In genomic region chr11:76028072-76028465, GRCm38 (mm10) we compare ENCODE assay signal across 8 mouse cellular contexts. TPM values are rescaled to one million over a fixed set of nuclear protein-coding genes. Genes with fewer than 3 reads are reported as not detected.
DNase-seq lines count a peak whose midpoint lies in the region; ATAC-seq lines count a peak whose summit lies in the region.

No protein-coding gene starts in this region.

- peak; percentile 33 for DNase-seq in cerebellum, adult 8-10 months
- DNase-seq in cerebellum, postnatal 14 days = no peak
- peak; percentile 20 for DNase-seq in CD4-positive helper T cell, adult 2 months (ENCODE audit: low read depth, low spot score)
- peak; percentile 64 for DNase-seq in embryonic facial prominence, embryonic 14.5 days (ENCODE audit: low spot score)
- DNase-seq in thymus, postnatal 4 days = no peak
- no peak for DNase-seq in T-cell, adult 2 months (ENCODE audit: low spot score)

- H3K4me3 ChIP-seq in embryonic facial prominence, embryonic 14.5 days (ENCODE audit: low read depth, low read length) = peak overlapping the region; percentile 84
- H3K4me3 ChIP-seq in intestine, embryonic 16.5 days (ENCODE audit: low read length) = peak overlapping the region; percentile 92
- peak overlapping the region; percentile 63 for H3K4me3 ChIP-seq in midbrain, embryonic 15.5 days

- H3K27me3 ChIP-seq in embryonic facial prominence, embryonic 14.5 days (replicated peaks; ENCODE audit: control insufficient read depth, insufficient read depth, low read length) = no peaks in the 10 kb centered on the region
- no peaks in the 10 kb centered on the region for H3K27me3 ChIP-seq in intestine, embryonic 16.5 days (replicated peaks; ENCODE audit: control insufficient read depth, insufficient read depth, low read length)
- H3K27me3 ChIP-seq in midbrain, embryonic 15.5 days (replicated peaks) = peaks cover 8% of the 10 kb centered on the region; the same call in 1 of the 2 replicates

- H3K4me1 ChIP-seq in embryonic facial prominence, embryonic 14.5 days (ENCODE audit: control insufficient read depth, insufficient read depth, low read length) = peaks cover 17% of the 10 kb centered on the region
- H3K4me1 ChIP-seq in intestine, embryonic 16.5 days (ENCODE audit: control insufficient read depth, insufficient read depth, low read length) = peaks cover 25% of the 10 kb centered on the region
- peaks cover 15% of the 10 kb centered on the region for H3K4me1 ChIP-seq in midbrain, embryonic 15.5 days

- H3K4me2 ChIP-seq in embryonic facial prominence, embryonic 14.5 days (ENCODE audit: low read depth, low read length) = peak overlapping the region; percentile 89
- peak overlapping the region; percentile 86 for H3K4me2 ChIP-seq in intestine, embryonic 16.5 days (ENCODE audit: low read depth, low read length)
- H3K4me2 ChIP-seq in midbrain, embryonic 15.5 days = peak overlapping the region; percentile 93

- peak; percentile 17 for ATAC-seq in embryonic facial prominence, embryonic 14.5 days (ENCODE audit: low read depth)
- ATAC-seq in intestine, embryonic 16.5 days = peak; percentile 50
- peak; percentile 62; the same call in 1 of the 2 replicates for ATAC-seq in midbrain, embryonic 15.5 days (replicated peaks)

- no peaks in the 10 kb centered on the region for H3K9me3 ChIP-seq in embryonic facial prominence, embryonic 14.5 days (ENCODE audit: control insufficient read depth, low read length)
- H3K9me3 ChIP-seq in intestine, embryonic 16.5 days (ENCODE audit: control insufficient read depth, low read length) = no peaks in the 10 kb centered on the region
- H3K9me3 ChIP-seq in midbrain, embryonic 15.5 days = no peaks in the 10 kb centered on the region

- WGBS in embryonic facial prominence, embryonic 14.5 days = under 1% methylated on average over 9 of the region's 14 CpGs
- WGBS in intestine, embryonic 16.5 days = 7% methylated on average over 11 of the region's 14 CpGs
- WGBS in midbrain, embryonic 15.5 days = 2% methylated on average over 11 of the region's 14 CpGs

- H3K27ac ChIP-seq in embryonic facial prominence, embryonic 14.5 days (replicated peaks; ENCODE audit: low read depth, low read length) = peak overlapping the region; percentile 77
- H3K27ac ChIP-seq in intestine, embryonic 16.5 days (ENCODE audit: low read length) = peak overlapping the region; percentile 87
- H3K27ac ChIP-seq in midbrain, embryonic 15.5 days = no peak overlapping the region

- H3K9ac ChIP-seq in embryonic facial prominence, embryonic 14.5 days (ENCODE audit: low read depth, low read length) = peak overlapping the region; percentile 85
- H3K9ac ChIP-seq in intestine, embryonic 16.5 days (ENCODE audit: low read depth, low read length) = peak overlapping the region; percentile 95
- H3K9ac ChIP-seq in midbrain, embryonic 15.5 days = peak overlapping the region; percentile 41

- H3K36me3 ChIP-seq in embryonic facial prominence, embryonic 14.5 days (ENCODE audit: control insufficient read depth, insufficient read depth, low read length) = 0 out of 2 replicates have a peak, but pooled peaks cover 11% of the 10 kb centered on the region
- H3K36me3 ChIP-seq in intestine, embryonic 16.5 days (ENCODE audit: control insufficient read depth, insufficient read depth, low read length) = no peaks in the 10 kb centered on the region
- H3K36me3 ChIP-seq in midbrain, embryonic 15.5 days (replicated peaks) = no peaks in the 10 kb centered on the region

RNA-seq across cellular contexts. Expression of gene Rflnb, which starts 0.5 kb away (rescaled TPM):
- polyA plus RNA-seq in embryonic facial prominence, embryonic 14.5 days (2014; fragmentation: Nextera tagmentation; extraction: Ambion mirVana) = 45.3 and 45.6 TPM in 2 replicates
- polyA plus RNA-seq in intestine, embryonic 16.5 days (2015; fragmentation: Nextera tagmentation; extraction: Ambion mirVana) = 43.3 and 48.8 TPM in 2 replicates
- polyA plus RNA-seq in midbrain, embryonic 15.5 days (2015; fragmentation: Nextera tagmentation; extraction: Ambion mirVana) = 10.9 and 11.3 TPM in 2 replicates

RNA-seq across cellular contexts. Expression of gene 1700016K19Rik, which starts 28.4 kb away (rescaled TPM):
- polyA plus RNA-seq in embryonic facial prominence, embryonic 14.5 days (2014; fragmentation: Nextera tagmentation; extraction: Ambion mirVana) = 2.0 and 7.3 TPM in 2 replicates
- 2.1 and 2.6 TPM in 2 replicates for polyA plus RNA-seq in intestine, embryonic 16.5 days (2015; fragmentation: Nextera tagmentation; extraction: Ambion mirVana)
- 4.8 and 5.5 TPM in 2 replicates for polyA plus RNA-seq in midbrain, embryonic 15.5 days (2015; fragmentation: Nextera tagmentation; extraction: Ambion mirVana)

Comparison
In these comparisons a context has a peak if more than half of its experiments do, and no peak if none do; other contexts are left out.
1. DNase-seq: peak in cerebellum, adult 8-10 months (single experiment), CD4-positive helper T cell, adult 2 months (single experiment) and embryonic facial prominence, embryonic 14.5 days (single experiment); none in cerebellum, postnatal 14 days (0 of 2), thymus, postnatal 4 days (single experiment) and T-cell, adult 2 months (single experiment).
2. H3K9ac ChIP-seq: peak in every context shown above with its lines; median percentile 95 in intestine, embryonic 16.5 days; 85 in embryonic facial prominence, embryonic 14.5 days; 41 in midbrain, embryonic 15.5 days.
3. Peak in every context shown above with its lines, with median percentiles within 50 percentile points of each other: ATAC-seq, H3K4me2 ChIP-seq and H3K4me3 ChIP-seq.